Mouse (Mus musculus): ENCODE results near the gene Pmvk. TPM values are rescaled to one million over a fixed set of nuclear protein-coding genes. Genes with fewer than 3 reads are reported as not detected.
A peak's percentile ranks its signal among the peaks of the same experiment; 100 is the strongest.

Pmvk gene
- total and polyA plus RNA-seq, 3 experiments, result 53.6 to 75.7 TPM; not detected in 1

- Histone ChIP-seq H3K9me3 (replicated peaks; ENCODE audit: insufficient read depth, low read length) (no peaks in the 10 kb centered on the region), H3K79me2 (ENCODE audit: control insufficient read depth, insufficient read depth, low read length, poor library complexity) (peaks cover 48% of the 10 kb centered on the region), H3K4me3 (ENCODE audit: control insufficient read depth in 1 of 2, insufficient read depth in 1 of 2, low read depth in 2 of 2, low read length in 2 of 2) (peak overlapping the region; percentile 75 to 92), H3K4me1 (ENCODE audit: control insufficient read depth in 1 of 2, insufficient read depth in 2 of 2, low read length in 2 of 2) (peaks cover 14 to 35% of the 10 kb centered on the region in 2 experiments), H3K27ac (ENCODE audit: control insufficient read depth, low read depth, low read length) (peak overlapping the region; percentile 87), H3K9ac (ENCODE audit: control insufficient read depth, low read depth, low read length, poor library complexity, severe bottlenecking) (peak overlapping the region; percentile 81), H3K36me3 (ENCODE audit: control insufficient read depth in 1 of 2, insufficient read depth in 2 of 2, low read length in 2 of 2) (peaks cover 7 to 37% of the 10 kb centered on the region in 2 experiments), H3K27me3 (ENCODE audit: control insufficient read depth in 1 of 2, insufficient read depth in 2 of 2, low read length in 2 of 2) (no peaks in the 10 kb centered on the region)
- DNase-seq (ENCODE audit: low read depth, low spot score), result no peak
- TF ChIP-seq ZKSCAN1 (IDR thresholded peaks at IDR 0.05; ENCODE audit: low read depth, low read length) (no peak), ZNF384 (IDR thresholded peaks at IDR 0.05; ENCODE audit: low read depth, low read length) (peak; percentile 54; the same call in 1 of the 2 replicates), CHD1 (IDR thresholded peaks at IDR 0.05; ENCODE audit: low read depth, low read length) (0 out of 2 replicates have a peak, but pooled peaks have one; percentile 42), JUND (IDR thresholded peaks at IDR 0.05; ENCODE audit: low read depth, low read length) (no peak), RCOR1 (IDR thresholded peaks at IDR 0.05; ENCODE audit: low read depth, low read length) (peak; percentile 56; the same call in 1 of the 2 replicates), GABPA (IDR thresholded peaks at IDR 0.05; ENCODE audit: low read depth, low read length) (no peak), MAX (IDR thresholded peaks at IDR 0.05; ENCODE audit: low read length) (no peak), MAZ (IDR thresholded peaks at IDR 0.05; ENCODE audit: low read depth, low read length) (no peak), KAT2A (conservative IDR thresholded peaks at IDR 0.05; ENCODE audit: low read depth, low read length) (no peak), GATA1 (IDR thresholded peaks at IDR 0.05; ENCODE audit: low read depth, low read length) (0 out of 2 replicates have a peak, but pooled peaks have one; percentile 43), NELFE (IDR thresholded peaks at IDR 0.05; ENCODE audit: low read depth, low read length) (no peak), MYC (IDR thresholded peaks at IDR 0.05; ENCODE audit: low read depth, low read length) (no peak), MYB (IDR thresholded peaks at IDR 0.05; ENCODE audit: low read depth, low read length) (peak; percentile 22; the same call in 1 of the 2 replicates), BHLHE40 (IDR thresholded peaks at IDR 0.05; ENCODE audit: borderline replicate concordance, low read depth, low read length) (no peak)
Measured at GRCm38 (mm10) chr3:89417131-89417530, 37.2 kb upstream of the Pmvk start.

- peak; percentile 96 for DNase-seq (ENCODE audit: low read depth, low spot score)
- Histone ChIP-seq H3K79me2 (ENCODE audit: control insufficient read depth, insufficient read depth, low read length, poor library complexity) (peaks cover 48% of the 10 kb centered on the region), H3K9ac (ENCODE audit: control insufficient read depth, low read depth, low read length, poor library complexity, severe bottlenecking) (peak overlapping the region; percentile 81), H3K27me3 (ENCODE audit: control insufficient read depth in 1 of 2, insufficient read depth in 2 of 2, low read length in 2 of 2) (no peaks in the 10 kb centered on the region), H3K4me1 (ENCODE audit: control insufficient read depth in 1 of 2, insufficient read depth in 2 of 2, low read length in 2 of 2) (peaks cover 18 to 38% of the 10 kb centered on the region in 2 experiments), H3K4me3 (ENCODE audit: control insufficient read depth in 1 of 2, insufficient read depth in 1 of 2, low read depth in 2 of 2, low read length in 2 of 2) (peak overlapping the region; percentile 75 to 92), H3K9me3 (replicated peaks; ENCODE audit: insufficient read depth, low read length) (no peaks in the 10 kb centered on the region), H3K27ac (ENCODE audit: control insufficient read depth, low read depth, low read length) (peak overlapping the region; percentile 87), H3K36me3 (ENCODE audit: control insufficient read depth in 1 of 2, insufficient read depth in 2 of 2, low read length in 2 of 2) (peaks cover 7 to 40% of the 10 kb centered on the region in 2 experiments)
- TF ChIP-seq ZKSCAN1 (IDR thresholded peaks at IDR 0.05; ENCODE audit: low read depth, low read length) (no peak), POLR2A (IDR thresholded peaks at IDR 0.05; ENCODE audit: control insufficient read depth in 1 of 2, insufficient read depth in 1 of 2, low read depth in 1 of 2, low read length in 2 of 2, poor library complexity in 1 of 2) (peak in 1 of 2 experiments; percentile 78; a peak in 2 of 4 replicates), MAFK (IDR thresholded peaks at IDR 0.05; ENCODE audit: borderline replicate concordance, low read depth, low read length) (no peak), ZC3H11A (IDR thresholded peaks at IDR 0.05; ENCODE audit: low read depth, low read length) (no peak), NRF1 (IDR thresholded peaks at IDR 0.05; ENCODE audit: insufficient read depth, low read depth, low read length, poor library complexity, severe bottlenecking) (peak; percentile 85)
Measured at GRCm38 (mm10) chr3:89417840-89418169, 36.5 kb upstream of the Pmvk start.

Measured in MEL (cell line).